Mouse (Mus musculus) heart, postnatal 14 days (tissue): Measurements from ENCODE around the gene Olfr972. TPM values are rescaled to one million over a fixed set of nuclear protein-coding genes. Genes with fewer than 3 reads are reported as not detected.
"Not testable (repeated sequence)": the region's sequence is repeated elsewhere in the genome, so short reads cannot be mapped to it uniquely, and the experiment has no call there.

ENCODE experiments used
- DNase-seq, 2 experiments: peaks; one replicate each; pipeline ENCODE4 v3.0.0; 2021 to 2022
- intact Hi-C: fragments of 180-260 bp; cut with DNase I; formaldehyde crosslinking; loops from one replicate; pipeline ENCODE4 v1.15.1; 2025
- long read RNA-seq, 2 experiments: library from polyadenylated mRNA; stranded (forward); transcript quantifications; one replicate each; pipeline ENCODE4 v2.0.0; 2021
- total RNA-seq, 2 experiments: library from RNA; stranded (reverse); gene quantifications; 2 replicates each; pipeline ENCODE4 v1.2.3; 2021

Gene Olfr972
- total RNA-seq = not detected
- long read RNA-seq, experiment 1 = 0 reads
- long read RNA-seq, experiment 2 = 0 reads

GRCm38 (mm10) chr9:39866122-39866521 is at the start of gene Olfr972:
TSS of gene Olfr972 (plus strand) at chr9:39866422.
- no peak for DNase-seq
- intact Hi-C loops = no loop called here

- DNase-seq, intact Hi-C loops: not testable (repeated sequence)
Observed at GRCm38 (mm10) chr9:39836576-39836975, 29.6 kb upstream of the Olfr972 start, which contains the start of gene Olfr971. TSS of gene Olfr971 (plus strand) at chr9:39836876.

GRCm38 (mm10) chr9:39871986-39872385 is 5.8 kb downstream of the Olfr972 start:
- DNase-seq, intact Hi-C loops: not testable (repeated sequence)

- intact Hi-C loops, DNase-seq: not testable (repeated sequence)
Observed at GRCm38 (mm10) chr9:39877541-39878396, 11.5 kb downstream of the Olfr972 start.

- DNase-seq = no peak
- intact Hi-C loops = no loop called here
Observed at GRCm38 (mm10) chr9:39905106-39905505, 38.9 kb downstream of the Olfr972 start.

- intact Hi-C loops = no loop called here
- no peak for DNase-seq
Observed at GRCm38 (mm10) chr9:39907036-39907435, 40.8 kb downstream of the Olfr972 start, which contains the start of gene Olfr229. TSS of gene Olfr229 (plus strand) at chr9:39907336.

- no peak for DNase-seq
- intact Hi-C loops = no loop called here
Observed at GRCm38 (mm10) chr9:39909939-39910338, 43.7 kb downstream of the Olfr972 start.

Other genes starting within 250 kb of the Olfr972 start
- gene Olfr960, start 245.0 kb upstream of the Olfr972 start, total RNA-seq = not detected
- gene Olfr961, start 221.3 kb upstream of the Olfr972 start, total RNA-seq = not detected
- gene Olfr963, start 199.2 kb upstream of the Olfr972 start, total RNA-seq = not detected
- gene Olfr149, start 159.3 kb upstream of the Olfr972 start, total RNA-seq = not detected
- gene Olfr965, start 155.1 kb upstream of the Olfr972 start, total RNA-seq = not detected
- gene Olfr150, start 135.4 kb upstream of the Olfr972 start, total RNA-seq = not detected
- not detected for gene Olfr967, start 120.2 kb upstream of the Olfr972 start, total RNA-seq
- not detected for gene Olfr968, start 83.2 kb upstream of the Olfr972 start, total RNA-seq
- gene Olfr969, start 75.5 kb upstream of the Olfr972 start, total RNA-seq = not detected
- not detected for gene Olfr970, start 57.6 kb upstream of the Olfr972 start, total RNA-seq
- not detected for gene Olfr971, start 29.5 kb upstream of the Olfr972 start, total RNA-seq
- gene Olfr229, start 40.9 kb downstream of the Olfr972 start, total RNA-seq = not detected
- not detected for gene Olfr974, start 71.1 kb downstream of the Olfr972 start, total RNA-seq
- not detected for gene Olfr975, start 85.6 kb downstream of the Olfr972 start, total RNA-seq
- gene Olfr976, start 94.7 kb downstream of the Olfr972 start, total RNA-seq = not detected
- gene Olfr978, start 125.7 kb downstream of the Olfr972 start, total RNA-seq = not detected
- not detected for gene Olfr979, start 137.0 kb downstream of the Olfr972 start, total RNA-seq
- gene Olfr980, start 143.2 kb downstream of the Olfr972 start, total RNA-seq = not detected
- gene Olfr981, start 155.0 kb downstream of the Olfr972 start, total RNA-seq = not detected
- gene Olfr982, start 207.4 kb downstream of the Olfr972 start, total RNA-seq = not detected
- not detected for gene Olfr983, start 227.2 kb downstream of the Olfr972 start, total RNA-seq
- not detected for gene Olfr984, start 247.8 kb downstream of the Olfr972 start, total RNA-seq